Mouse (Mus musculus) MEL (cell line): Measurements from ENCODE around the gene 1700029I15Rik. TPM values are rescaled to one million over a fixed set of nuclear protein-coding genes. Genes with fewer than 3 reads are reported as not detected.
A peak's percentile ranks its signal among the peaks of the same experiment; 100 is the strongest.

Experiments
- DNase-seq: peaks from one replicate; pipeline ENCODE4 v3.0.0; 2011; ENCODE audit warnings: low read depth, low spot score
- H3K27ac ChIP-seq: 2 replicates; pipeline ENCODE4 v1.5.1; 2012; ENCODE audit warnings: low read depth, mild to moderate bottlenecking, control low read depth, low read length, moderate library complexity; ENCODE audit not compliant: control insufficient read depth
- H3K27me3 ChIP-seq, 2 experiments: fragments of 150-350 bp in 1 of 2; sonication (generic) in 1 of 2; 2 replicates each; pipeline ENCODE4 v1.6.1; 2012; ENCODE audit warnings: low read length in 2 of 2, mild to moderate bottlenecking in 2 of 2, improper control_type of control experiment in 1 of 2, moderate library complexity in 1 of 2; ENCODE audit not compliant: insufficient read depth in 2 of 2, control insufficient read depth in 1 of 2
- H3K36me3 ChIP-seq, 2 experiments: 2 replicates each; pipeline ENCODE4 v1.6.1; 2012 to 2014; ENCODE audit warnings: low read length in 2 of 2, improper control_type of control experiment in 1 of 2, inconsistent platforms in 1 of 2, mild to moderate bottlenecking in 1 of 2; ENCODE audit not compliant: insufficient read depth in 2 of 2, control insufficient read depth in 1 of 2
- H3K4me1 ChIP-seq, 2 experiments: fragments of 150-350 bp in 1 of 2; sonication (generic) in 1 of 2; 2 replicates each; pipeline ENCODE4 v1.6.1; 2012; ENCODE audit warnings: low read length in 2 of 2, improper control_type of control experiment in 1 of 2, mild to moderate bottlenecking in 1 of 2; ENCODE audit not compliant: insufficient read depth in 2 of 2, control insufficient read depth in 1 of 2
- H3K4me3 ChIP-seq, 2 experiments: fragments of 150-350 bp in 1 of 2; sonication (generic) in 1 of 2; 2 replicates each; pipeline ENCODE4 v1.5.1; 2012; ENCODE audit warnings: low read depth in 2 of 2, low read length in 2 of 2, mild to moderate bottlenecking in 2 of 2, moderate library complexity in 2 of 2, control low read depth in 1 of 2, improper control_type of control experiment in 1 of 2; ENCODE audit not compliant: control insufficient read depth in 1 of 2, insufficient read depth in 1 of 2
- H3K79me2 ChIP-seq: 2 replicates; pipeline ENCODE4 v1.6.1; 2012; ENCODE audit warnings: mild to moderate bottlenecking, low read length, moderate library complexity; ENCODE audit not compliant: control insufficient read depth, poor library complexity, insufficient read depth
- H3K9ac ChIP-seq: 2 replicates; pipeline ENCODE4 v1.6.1; 2012; ENCODE audit warnings: low read depth, mild to moderate bottlenecking, control low read depth, low read length, moderate library complexity; ENCODE audit not compliant: control insufficient read depth, poor library complexity, severe bottlenecking
- H3K9me3 ChIP-seq: fragments of 150-350 bp; sonication (generic); replicated peaks from 2 replicates; pipeline ENCODE4 v1.6.1; 2012; ENCODE audit warnings: mild to moderate bottlenecking, low read length, improper control_type of control experiment, moderate library complexity; ENCODE audit not compliant: insufficient read depth
- CHD1 ChIP-seq: IDR thresholded peaks from 2 replicates; pipeline ENCODE4 v1.6.1; 2012; ENCODE audit warnings: low read depth, mild to moderate bottlenecking, inconsistent platforms, low read length, improper control_type of control experiment
- CTCF ChIP-seq, 3 experiments: IDR thresholded peaks in 2 of 3; conservative IDR thresholded peaks in 1 of 3; 2 replicates each; pipeline ENCODE4 v1.5.1; 2011 to 2012; ENCODE audit warnings: low read length in 3 of 3, low read depth in 2 of 3, mild to moderate bottlenecking in 2 of 3, improper control_type of control experiment in 1 of 3, inconsistent platforms in 1 of 3, mixed read lengths in 1 of 3, moderate library complexity in 1 of 3; ENCODE audit not compliant: control insufficient read depth in 1 of 3, insufficient read depth in 1 of 3, poor library complexity in 1 of 3, severe bottlenecking in 1 of 3
- EP300 ChIP-seq, 2 experiments: IDR thresholded peaks; 2 replicates each; pipeline ENCODE4 v1.6.1; 2011; ENCODE audit warnings: improper control_type of control experiment in 2 of 2, low read length in 2 of 2, low read depth in 1 of 2, mild to moderate bottlenecking in 1 of 2
- GABPA ChIP-seq: IDR thresholded peaks from 2 replicates; pipeline ENCODE4 v1.6.1; 2012; ENCODE audit warnings: low read depth, mild to moderate bottlenecking, inconsistent platforms, low read length, improper control_type of control experiment, moderate library complexity
- GATA1 ChIP-seq: IDR thresholded peaks from 2 replicates; pipeline ENCODE4 v1.6.1; 2011; ENCODE audit warnings: low read depth, low read length, improper control_type of control experiment
- HCFC1 ChIP-seq: IDR thresholded peaks from 2 replicates; pipeline ENCODE4 v1.6.1; 2012; ENCODE audit warnings: low read depth, mild to moderate bottlenecking, inconsistent platforms, low read length, improper control_type of control experiment, moderate library complexity
- MAFK ChIP-seq: IDR thresholded peaks from 2 replicates; pipeline ENCODE4 v1.6.1; 2011; ENCODE audit warnings: low read depth, mild to moderate bottlenecking, low read length, improper control_type of control experiment, borderline replicate concordance
- MAX ChIP-seq: IDR thresholded peaks from 2 replicates; pipeline ENCODE4 v1.6.1; 2011; ENCODE audit warnings: low read length, improper control_type of control experiment
- MEF2A ChIP-seq: IDR thresholded peaks from 2 replicates; pipeline ENCODE4 v1.6.1; 2014; ENCODE audit warnings: low read depth, mild to moderate bottlenecking, inconsistent platforms, low read length, improper control_type of control experiment; ENCODE audit not compliant: poor library complexity, insufficient replicate concordance, severe bottlenecking; ENCODE audit errors: extremely low read depth
- MYB ChIP-seq: IDR thresholded peaks from 2 replicates; pipeline ENCODE4 v1.6.1; 2011; ENCODE audit warnings: mild to moderate bottlenecking, low read depth, low read length, improper control_type of control experiment
- MYC ChIP-seq: IDR thresholded peaks from 2 replicates; pipeline ENCODE4 v1.6.1; 2011; ENCODE audit warnings: low read depth, mild to moderate bottlenecking, low read length, improper control_type of control experiment, moderate library complexity
- NRF1 ChIP-seq: IDR thresholded peaks from 2 replicates; pipeline ENCODE4 v1.6.1; 2014; ENCODE audit warnings: low read depth, mild to moderate bottlenecking, inconsistent platforms, low read length, improper control_type of control experiment, moderate library complexity; ENCODE audit not compliant: poor library complexity, insufficient read depth, severe bottlenecking
- POLR2AphosphoS2 ChIP-seq: IDR thresholded peaks from 2 replicates; pipeline ENCODE4 v1.6.1; 2011; ENCODE audit warnings: low read length, improper control_type of control experiment
- SMC3 ChIP-seq: IDR thresholded peaks from 2 replicates; pipeline ENCODE4 v1.6.1; 2011; ENCODE audit warnings: low read depth, low read length, improper control_type of control experiment
- TBP ChIP-seq: IDR thresholded peaks from 2 replicates; pipeline ENCODE4 v1.8.0; 2011; ENCODE audit warnings: low read depth, low read length, improper control_type of control experiment
- TCF12 ChIP-seq: IDR thresholded peaks from 2 replicates; pipeline ENCODE4 v1.6.1; 2014; ENCODE audit warnings: low read depth, mild to moderate bottlenecking, inconsistent platforms, low read length, improper control_type of control experiment, moderate library complexity
- USF1 ChIP-seq: IDR thresholded peaks from 2 replicates; pipeline ENCODE4 v1.6.1; 2014; ENCODE audit warnings: low read depth, mild to moderate bottlenecking, inconsistent platforms, low read length, improper control_type of control experiment, moderate library complexity
- ZKSCAN1 ChIP-seq: IDR thresholded peaks from 2 replicates; pipeline ENCODE4 v1.6.1; 2012; ENCODE audit warnings: low read depth, mild to moderate bottlenecking, inconsistent platforms, low read length, improper control_type of control experiment, moderate library complexity
- ZNF384 ChIP-seq: IDR thresholded peaks from 2 replicates; pipeline ENCODE4 v1.6.1; 2012; ENCODE audit warnings: low read depth, mild to moderate bottlenecking, inconsistent platforms, low read length, improper control_type of control experiment
- polyA plus RNA-seq, 2 experiments: library from polyadenylated mRNA; stranded (reverse) in 1 of 2; unstranded in 1 of 2; fragments of >175 nt in 1 of 2; fragments of >200 nt in 1 of 2; gene quantifications; 2 replicates each; pipeline versions ENCODE4 v1.2.1 to v1.2.4; 2012; ENCODE audit warnings: low replicate concordance in 2 of 2, low read depth in 1 of 2; ENCODE audit not compliant: insufficient read length in 2 of 2, insufficient read depth in 1 of 2, missing spikeins in 1 of 2
- total RNA-seq: library from RNA; depleted of rRNA; stranded (reverse); fragments of 300-350 nt; gene quantifications from 2 replicates; pipeline ENCODE4 v1.2.3, GENCODE M21; 2012

The 1700029I15Rik gene
- total and polyA plus RNA-seq, 3 experiments: 0.65 to 3.2 TPM; not detected in 1

DNA sequence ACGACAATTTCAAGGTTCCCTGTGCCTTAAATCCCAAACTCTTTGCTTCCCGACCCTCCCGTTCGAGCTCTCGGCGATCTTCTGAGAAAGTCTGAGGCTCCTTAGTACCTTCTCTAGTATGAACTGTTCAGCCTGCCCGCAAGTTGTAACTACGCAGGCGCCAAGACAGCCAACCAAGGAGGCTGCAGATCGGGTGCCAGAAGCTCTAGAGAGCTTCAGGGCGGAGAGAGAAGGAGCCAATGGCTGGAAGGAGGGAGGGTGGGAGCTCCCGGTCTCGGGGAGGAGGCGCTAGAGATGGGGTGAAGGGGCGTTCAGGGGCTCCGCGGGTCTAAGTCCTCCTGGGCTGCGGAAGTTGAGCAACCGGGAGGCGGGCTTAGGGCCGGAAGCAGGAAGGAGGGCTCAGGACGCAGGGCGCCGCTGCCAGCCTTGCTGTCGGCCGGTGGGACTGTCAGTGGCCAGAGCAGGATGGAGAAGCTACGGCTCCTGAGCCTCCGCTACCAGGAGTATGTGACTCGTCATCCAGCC, 7.2 kb upstream of the 1700029I15Rik start (continued):
- no peak for TF ChIP-seq CTCF (IDR thresholded peaks at IDR 0.05 in 2 of 3, conservative IDR thresholded peaks at IDR 0.05 in 1 of 3; ENCODE audit: control insufficient read depth in 1 of 3, insufficient read depth in 1 of 3, low read depth in 2 of 3, low read length in 3 of 3, poor library complexity in 1 of 3, severe bottlenecking in 1 of 3)
- peak; percentile 35; the same call in 1 of the 2 replicates for TF ChIP-seq POLR2AphosphoS2
- no peak; the same call in 1 of the 2 replicates for TF ChIP-seq TBP
- TF ChIP-seq GABPA: no peak
- peak; percentile 85 for TF ChIP-seq NRF1
- no peak for TF ChIP-seq ZKSCAN1
- no peak for TF ChIP-seq MAX
- no peak for TF ChIP-seq USF1
- peak; percentile 96 for TF ChIP-seq HCFC1
- no peak for TF ChIP-seq SMC3
- no peak for TF ChIP-seq ZNF384
- TF ChIP-seq MEF2A: no peak
- no peak for TF ChIP-seq GATA1
- no peak for TF ChIP-seq CHD1
- TF ChIP-seq MYB: no peak
- peak in 1 of 2 experiments; percentile 37; a peak in 1 of 4 replicates for TF ChIP-seq EP300 (IDR thresholded peaks at IDR 0.05; ENCODE audit: low read depth in 1 of 2, low read length in 2 of 2)
- peak; percentile 37 for TF ChIP-seq TCF12
- peak; percentile 46; the same call in 1 of the 2 replicates for TF ChIP-seq MYC
- TF ChIP-seq MAFK: no peak

DNA sequence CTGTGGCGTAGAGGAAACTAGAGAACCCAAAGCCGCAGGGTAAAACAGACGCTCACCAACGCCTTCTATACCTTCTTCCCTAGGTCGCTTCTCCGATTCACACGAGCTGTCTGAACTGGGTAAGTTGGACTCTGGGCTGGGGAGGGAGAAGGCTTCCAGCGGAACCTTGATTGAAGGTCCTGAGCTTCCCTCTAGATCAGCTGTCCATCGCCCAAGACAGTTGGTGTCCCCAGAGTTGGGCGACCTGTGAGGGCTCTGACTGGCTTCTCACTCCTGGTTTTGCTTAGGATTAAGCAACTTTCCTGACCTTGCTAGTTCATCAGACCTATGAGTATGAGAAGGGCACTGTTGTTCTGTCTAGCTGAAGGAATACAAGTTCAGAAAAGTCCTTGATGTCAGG, 6.5 kb upstream of the 1700029I15Rik start:
- H3K4me1 ChIP-seq: peaks cover 0 to 12% of the 10 kb centered on the region in 2 experiments; a peak in 2 of 4 replicates
- H3K9me3 ChIP-seq: no peaks in the 10 kb centered on the region
- TF ChIP-seq MEF2A: no peak
- no peak for TF ChIP-seq TCF12
- peak overlapping the region; percentile 72 to 84 for H3K4me3 ChIP-seq
- peak; percentile 44 for DNase-seq
- H3K27ac ChIP-seq: peak overlapping the region; percentile 37; the same call in 1 of the 2 replicates
- no peaks in the 10 kb centered on the region for H3K27me3 ChIP-seq
- no peaks in the 10 kb centered on the region for H3K36me3 ChIP-seq
- H3K9ac ChIP-seq: peak overlapping the region; percentile 77
- H3K79me2 ChIP-seq: peaks cover 5% of the 10 kb centered on the region
